9 mouse cellular contexts compared by ENCODE assay signal in genomic region chr4:144988443-144989206, GRCm38 (mm10).
A peak's percentile ranks its signal among the peaks of the same experiment; 100 is the strongest.
DNase-seq lines count a peak whose midpoint lies in the region; ATAC-seq and TF ChIP-seq lines count a peak whose summit lies in the region.
"Had no signal": no experiment of that assay in that cellular context is flagged by ENCODE, and none has a peak within 500 bp of the region (broad histone marks: within the 10 kb centered on the region; RNA-seq: fewer than 3 reads in every experiment).

No protein-coding gene starts in this region.

- H3K27me3 ChIP-seq in hindbrain, embryonic 11.5 days (ENCODE audit: control insufficient read depth, insufficient read depth, low read length): no peaks in the 10 kb centered on the region
- no peaks in the 10 kb centered on the region for H3K27me3 ChIP-seq in hindbrain, embryonic 13.5 days
- no peaks in the 10 kb centered on the region for H3K27me3 ChIP-seq in cerebellum, adult 2 months (ENCODE audit: control insufficient read depth, insufficient read depth, low read length)
- no peaks in the 10 kb centered on the region for H3K27me3 ChIP-seq in forebrain, embryonic 11.5 days (ENCODE audit: control insufficient read depth, insufficient read depth, low read length)
- H3K27me3 ChIP-seq: megakaryocyte, embryonic 14.5 days had no signal

- 0 out of 2 replicates have a peak, but pooled peaks have one; percentile 31 for ATAC-seq in hindbrain, embryonic 11.5 days (ENCODE audit: low FRiP score)
- no peak for ATAC-seq in hindbrain, embryonic 13.5 days (ENCODE audit: low FRiP score)
- ATAC-seq in megakaryocyte, adult 5-6 weeks (ENCODE audit: poor library complexity, severe bottlenecking): peak; percentile 78
- no peak for ATAC-seq in forebrain, embryonic 11.5 days (replicated peaks; ENCODE audit: low FRiP score)

- H3K27ac ChIP-seq in hindbrain, embryonic 11.5 days (ENCODE audit: low read depth, low read length): no peak overlapping the region
- no peak overlapping the region for H3K27ac ChIP-seq in hindbrain, embryonic 13.5 days
- no peak overlapping the region for H3K27ac ChIP-seq in cerebellum, adult 2 months (ENCODE audit: insufficient read depth, low read length)
- no peak overlapping the region for H3K27ac ChIP-seq in forebrain, embryonic 11.5 days (ENCODE audit: low read depth, low read length)

- H3K4me1 ChIP-seq in hindbrain, embryonic 11.5 days (replicated peaks; ENCODE audit: control insufficient read depth, insufficient read depth, low read length): no peaks in the 10 kb centered on the region
- peaks cover 10% of the 10 kb centered on the region for H3K4me1 ChIP-seq in hindbrain, embryonic 13.5 days (replicated peaks)
- H3K4me1 ChIP-seq in cerebellum, adult 2 months (ENCODE audit: control insufficient read depth, insufficient read depth, low read length): peaks cover 2% of the 10 kb centered on the region; the same call in 1 of the 2 replicates
- no peaks in the 10 kb centered on the region for H3K4me1 ChIP-seq in forebrain, embryonic 11.5 days (replicated peaks; ENCODE audit: control insufficient read depth, insufficient read depth, low read length)

- peak; percentile 41 for DNase-seq in hindbrain, embryonic 11.5 days (ENCODE audit: low spot score)
- DNase-seq in embryo, embryonic 10.5 days (ENCODE audit: low spot score): peak; percentile 65
- DNase-seq in kidney, adult 9 months: peak; percentile 88
- DNase-seq in cerebellum, adult 2 months: no peak
- no peak for DNase-seq in forebrain, embryonic 11.5 days (ENCODE audit: low spot score)
- DNase-seq in urinary bladder, adult 2 months (ENCODE audit: low spot score): no peak

- H3K36me3 ChIP-seq in hindbrain, embryonic 11.5 days (ENCODE audit: control insufficient read depth, insufficient read depth, low read length): no peaks in the 10 kb centered on the region
- no peaks in the 10 kb centered on the region; the same call in 1 of the 2 replicates for H3K36me3 ChIP-seq in hindbrain, embryonic 13.5 days
- no peaks in the 10 kb centered on the region for H3K36me3 ChIP-seq in forebrain, embryonic 11.5 days (ENCODE audit: control insufficient read depth, insufficient read depth, low read length)

- TF ChIP-seq CTCF in cerebellum, adult 2 months (IDR thresholded peaks at IDR 0.05; ENCODE audit: borderline replicate concordance, insufficient read depth, low read depth, low read length): no peak

- no peak overlapping the region for H3K4me2 ChIP-seq in hindbrain, embryonic 11.5 days (replicated peaks; ENCODE audit: low read depth, low read length)
- H3K4me2 ChIP-seq in hindbrain, embryonic 13.5 days: no peak overlapping the region
- H3K4me2 ChIP-seq in forebrain, embryonic 11.5 days (ENCODE audit: low read depth, low read length, severe bottlenecking): no peak overlapping the region

- H3K9ac ChIP-seq in hindbrain, embryonic 11.5 days (ENCODE audit: low read depth, low read length): no peak overlapping the region
- no peak overlapping the region for H3K9ac ChIP-seq in hindbrain, embryonic 13.5 days
- H3K9ac ChIP-seq in forebrain, embryonic 11.5 days (ENCODE audit: low read length): no peak overlapping the region

- H3K9me3 ChIP-seq in hindbrain, embryonic 11.5 days (ENCODE audit: control insufficient read depth, low read length): no peaks in the 10 kb centered on the region
- no peaks in the 10 kb centered on the region for H3K9me3 ChIP-seq in hindbrain, embryonic 13.5 days
- H3K9me3 ChIP-seq in forebrain, embryonic 11.5 days (ENCODE audit: control insufficient read depth, low read length): no peaks in the 10 kb centered on the region
- H3K9me3 ChIP-seq: megakaryocyte, embryonic 14.5 days had no signal

- WGBS in hindbrain, embryonic 11.5 days: 60% methylated on average over 5 of the region's 5 CpGs
- 64% methylated on average over 5 of the region's 5 CpGs for WGBS in hindbrain, embryonic 13.5 days
- WGBS in cerebellum, adult 2 months: 61% methylated on average over 5 of the region's 5 CpGs
- WGBS in forebrain, embryonic 11.5 days: 64% methylated on average over 5 of the region's 5 CpGs

- no peak for TF ChIP-seq POLR2A in cerebellum, adult 2 months (IDR thresholded peaks at IDR 0.05; ENCODE audit: borderline replicate concordance, insufficient read depth, low read length)

- no peak overlapping the region for H3K4me3 ChIP-seq in hindbrain, embryonic 11.5 days (ENCODE audit: low read depth, low read length)
- no peak overlapping the region for H3K4me3 ChIP-seq in hindbrain, embryonic 13.5 days
- no peak overlapping the region for H3K4me3 ChIP-seq in cerebellum, adult 2 months (replicated peaks; ENCODE audit: insufficient read depth, low read depth, low read length)
- H3K4me3 ChIP-seq in forebrain, embryonic 11.5 days (ENCODE audit: low read depth, low read length): no peak overlapping the region
- H3K4me3 ChIP-seq: megakaryocyte, embryonic 14.5 days had no signal

Comparison
In these comparisons a context has a peak if more than half of its experiments do, and no peak if none do; other contexts are left out.
1. ATAC-seq: peak in hindbrain, embryonic 11.5 days (single experiment) and megakaryocyte, adult 5-6 weeks (single experiment); none in hindbrain, embryonic 13.5 days (single experiment) and forebrain, embryonic 11.5 days (single experiment).
2. DNase-seq: peak in hindbrain, embryonic 11.5 days (single experiment), embryo, embryonic 10.5 days (single experiment) and kidney, adult 9 months (single experiment); none in cerebellum, adult 2 months (0 of 2), forebrain, embryonic 11.5 days (single experiment) and urinary bladder, adult 2 months (single experiment).